Mouse (Mus musculus) adrenal gland, adult 10 weeks (tissue): ENCODE data around the gene Timp3. TPM values are rescaled to one million over a fixed set of nuclear protein-coding genes. Genes with fewer than 3 reads are reported as not detected.

Experiments used
- polyA plus RNA-seq: library from polyadenylated mRNA; stranded (reverse); fragments of 350-450 nt; fragmentation: Illumina TruSeq; extraction: RNeasy Lipid Tissue Mini Kit (QIAGEN cat#74804); gene quantifications from one replicate; pipeline ENCODE4 v1.2.3, GENCODE M21; 2014; ENCODE audit warnings: low read depth, low replicate concordance

The Timp3 gene
- polyA plus RNA-seq = 1,460 TPM

DNA sequence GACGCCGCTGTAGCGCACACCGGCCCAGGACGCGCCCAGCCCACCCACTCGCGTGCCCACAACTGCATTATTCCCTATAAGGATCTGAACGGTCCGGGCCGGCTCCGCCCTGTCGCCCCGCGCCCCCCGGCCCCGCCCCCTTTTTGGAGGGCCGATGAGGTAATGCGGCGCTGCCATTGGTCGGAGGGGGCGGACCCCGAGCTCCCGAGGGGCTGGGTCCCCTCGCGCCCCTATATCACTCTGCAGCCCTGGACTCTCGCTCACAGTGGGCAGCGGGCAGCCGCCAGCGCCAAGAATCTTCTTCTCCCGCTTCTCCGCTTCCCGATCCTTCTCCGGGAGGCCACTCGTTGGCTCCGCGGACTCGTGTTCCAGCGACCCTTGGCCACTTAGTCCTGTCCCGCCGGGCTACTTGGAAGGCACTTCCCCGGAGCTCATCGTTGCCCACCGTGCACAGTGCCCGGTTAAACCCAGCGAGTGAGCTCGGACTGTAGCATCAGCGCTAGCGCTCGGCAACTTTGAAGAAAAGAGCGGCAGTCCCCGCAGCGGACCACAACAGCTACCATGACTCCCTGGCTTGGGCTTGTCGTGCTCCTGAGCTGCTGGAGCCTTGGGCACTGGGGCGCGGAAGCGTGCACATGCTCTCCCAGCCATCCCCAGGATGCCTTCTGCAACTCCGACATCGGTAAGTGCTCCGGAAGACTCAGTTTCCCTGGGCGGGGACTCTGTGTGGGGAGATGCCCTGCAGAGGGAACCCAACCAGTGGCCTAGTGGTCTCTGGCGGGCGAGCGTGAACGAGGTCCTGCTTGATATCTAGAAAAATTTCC lies at the start of gene Timp3:
Timp3 (plus strand) TSS at position 80 of the 824 bp plus-strand sequence.

Other genes starting within 250 kb of the Timp3 start
- 0.29 TPM for gene Syn3, start 198.5 kb downstream of the Timp3 start, polyA plus RNA-seq